Mouse (Mus musculus) heart, adult 8-10 months (tissue): ENCODE results near the gene Il1f9. TPM values are rescaled to one million over a fixed set of nuclear protein-coding genes. Genes with fewer than 3 reads are reported as not detected.
"Not testable (repeated sequence)": the region's sequence is repeated elsewhere in the genome, so short reads cannot be mapped to it uniquely, and the experiment has no call there.

ENCODE experiments used
- DNase-seq: peaks from one replicate; pipeline ENCODE4 v3.0.0; 2022; ENCODE audit warnings: low spot score
- total RNA-seq, 4 experiments: library from RNA; stranded (reverse); gene quantifications; 2 replicates each; pipeline ENCODE4 v1.2.4; 2022

The Il1f9 gene
- total RNA-seq, result under 1 TPM in 1 of 4 experiments, not detected in 3; 0.17 TPM

DNA sequence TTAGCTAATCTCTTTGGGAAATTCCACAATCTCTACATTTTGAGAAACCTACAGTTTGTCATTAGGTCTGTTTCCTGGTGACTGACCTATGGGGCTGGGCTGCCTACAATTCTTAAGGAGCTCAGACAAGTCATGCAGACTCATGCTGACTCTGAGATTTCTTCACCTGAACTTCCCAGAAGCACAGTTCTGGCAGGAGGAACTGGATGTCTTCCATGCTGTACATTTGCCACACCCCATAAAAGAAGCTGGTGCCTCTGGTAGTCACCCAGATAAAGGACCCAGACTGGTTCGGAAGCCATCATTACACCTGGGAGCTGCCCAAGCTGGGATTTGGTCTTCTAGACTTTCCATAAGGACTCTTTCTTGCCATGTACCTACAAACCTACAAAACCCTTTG, at the start of gene Il1f9:
TSS of gene Il1f9 (plus strand) at position 301 of the 400 bp plus-strand sequence.
- DNase-seq, result no peak

DNA sequence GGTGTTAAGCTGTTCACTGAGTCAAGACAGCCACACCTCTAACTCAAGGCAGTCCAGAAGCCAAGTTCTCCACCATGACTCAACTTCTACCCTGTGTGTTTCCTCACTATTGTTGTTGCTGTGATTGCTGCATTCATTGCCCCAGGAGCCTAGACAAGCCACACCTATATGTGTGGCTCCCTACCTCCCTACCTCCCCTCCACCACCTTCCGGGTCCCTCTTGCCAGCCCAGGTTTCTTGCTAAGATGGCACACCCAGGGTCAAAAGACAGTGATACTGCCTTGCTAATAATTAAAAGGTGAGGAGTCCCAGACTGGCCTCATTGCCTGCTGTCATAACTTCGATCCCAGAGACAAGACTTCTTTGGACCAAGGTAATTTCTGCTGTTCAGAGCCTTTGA, 33.4 kb upstream of the Il1f9 start, which contains the start of gene Il1f8:
TSS of gene Il1f8 (plus strand) at position 301 of the 400 bp plus-strand sequence.
- no peak for DNase-seq

- DNase-seq, result peak; percentile 13
Observed at GRCm38 (mm10) chr2:24181683-24182331, 4.5 kb upstream of the Il1f9 start.

- not testable (repeated sequence) for DNase-seq
Observed at GRCm38 (mm10) chr2:24182423-24183147, 3.7 kb upstream of the Il1f9 start.

DNA sequence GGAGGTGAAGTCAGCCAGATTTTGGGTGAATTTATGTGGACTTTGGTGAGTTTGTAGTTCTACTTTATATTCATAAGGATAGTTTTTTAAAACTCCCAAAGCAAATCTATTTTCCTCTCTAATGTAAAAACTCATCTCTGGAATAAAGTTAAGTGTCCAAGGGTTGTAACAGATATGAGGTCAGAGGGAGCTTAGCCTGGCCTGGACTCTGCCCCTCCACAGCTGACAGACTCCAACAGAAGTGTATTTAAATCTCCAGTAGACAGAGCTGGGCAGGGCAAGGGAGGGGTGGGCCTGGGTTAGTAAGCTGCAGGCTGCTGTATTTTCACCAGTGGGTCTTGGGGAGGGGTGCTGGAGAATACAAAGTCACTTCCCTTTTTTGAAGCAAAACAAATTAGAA, 2.2 kb upstream of the Il1f9 start:
- DNase-seq, result not testable (repeated sequence)

DNA sequence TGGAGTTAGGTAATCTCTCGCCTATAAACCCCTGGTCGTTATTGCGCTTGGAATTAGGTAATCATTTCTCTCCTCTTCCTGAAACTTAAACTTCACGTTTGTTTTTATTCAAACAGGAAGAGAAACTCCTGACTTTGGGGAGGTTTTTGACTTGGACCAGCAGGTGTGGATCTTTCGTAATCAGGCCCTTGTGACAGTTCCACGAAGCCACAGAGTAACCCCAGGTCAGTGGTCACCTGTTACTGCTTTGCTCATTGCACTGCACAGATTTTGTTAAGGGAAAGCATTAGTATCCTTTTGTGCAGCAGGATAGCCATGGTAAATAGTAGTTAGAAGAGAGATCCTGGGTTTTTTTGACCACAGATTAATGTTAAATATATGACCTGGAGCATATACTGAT, 1.3 kb downstream of the Il1f9 start:
- no peak for DNase-seq

DNA sequence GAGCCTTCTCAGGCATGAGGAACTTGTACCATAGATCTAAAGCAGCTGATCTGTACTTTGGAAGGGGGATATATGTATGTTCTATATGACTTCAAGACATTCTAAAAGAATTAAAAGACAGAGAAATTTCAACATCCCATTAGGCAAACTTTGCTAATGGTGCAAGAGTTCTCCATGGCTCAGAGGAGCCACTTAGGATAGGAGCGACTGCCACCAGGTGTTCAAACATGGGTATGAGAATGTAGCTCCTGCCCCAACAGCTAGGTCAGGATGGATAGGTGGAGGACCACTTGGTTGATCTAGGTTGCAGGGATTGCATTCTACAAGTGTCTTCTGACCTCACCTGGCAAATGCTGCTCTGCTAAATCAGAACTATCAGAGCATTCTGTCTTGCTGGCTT, 1.9 kb downstream of the Il1f9 start:
- no peak for DNase-seq

GRCm38 (mm10) chr2:24215118-24215517, 28.8 kb downstream of the Il1f9 start, which contains the start of gene Il1f6:
Il1f6 (plus strand) TSS chr2:24215418.
- no peak for DNase-seq

GRCm38 (mm10) chr2:24227191-24227590, 40.9 kb downstream of the Il1f9 start:
- DNase-seq, result peak; percentile 4

Other genes starting within 250 kb of the Il1f9 start
- gene Hnmt, start 137.1 kb upstream of the Il1f9 start, total RNA-seq, result 10 to 100 TPM; 15.9 to 22.8 (median 19.4) TPM
- gene Tbpl2, start 89.9 kb upstream of the Il1f9 start, total RNA-seq, result not detected
- gene Il1f8, start 33.3 kb upstream of the Il1f9 start, total RNA-seq, result not detected
- not detected for gene Il1f6, start 28.9 kb downstream of the Il1f9 start, total RNA-seq
- not detected for gene Il1f5, start 90.5 kb downstream of the Il1f9 start, total RNA-seq
- gene Il1f10, start 104.7 kb downstream of the Il1f9 start, total RNA-seq, result not detected
- under 1 TPM in 1 of 4 experiments, not detected in 3; 0.23 TPM for gene Il1rn, start 150.4 kb downstream of the Il1f9 start, total RNA-seq
- gene Psd4, start 181.1 kb downstream of the Il1f9 start, total RNA-seq, result under 1 TPM; 0.57 to 0.78 (median 0.63) TPM